Mouse (Mus musculus) heart, adult 2 months (tissue): ENCODE results near the gene Prdm16.

Experiments used
- CTCF ChIP-seq: fragments of 200-600 bp; IDR thresholded peaks from 2 replicates; pipeline ENCODE4 v1.8.1; 2022; ENCODE audit warnings: antibody characterized with exemption, mild to moderate bottlenecking, moderate library complexity
- EP300 ChIP-seq: fragments of 200-500 bp; IDR thresholded peaks from 2 replicates; pipeline ENCODE4 v1.6.1; 2011; ENCODE audit warnings: low read depth, low read length, control low read depth; ENCODE audit not compliant: insufficient read depth
- POLR2A ChIP-seq: fragments of 200-500 bp; IDR thresholded peaks from 2 replicates; pipeline ENCODE4 v1.6.1; 2011; ENCODE audit warnings: mild to moderate bottlenecking, low read depth, low read length, control low read depth; ENCODE audit not compliant: insufficient read depth

DNA sequence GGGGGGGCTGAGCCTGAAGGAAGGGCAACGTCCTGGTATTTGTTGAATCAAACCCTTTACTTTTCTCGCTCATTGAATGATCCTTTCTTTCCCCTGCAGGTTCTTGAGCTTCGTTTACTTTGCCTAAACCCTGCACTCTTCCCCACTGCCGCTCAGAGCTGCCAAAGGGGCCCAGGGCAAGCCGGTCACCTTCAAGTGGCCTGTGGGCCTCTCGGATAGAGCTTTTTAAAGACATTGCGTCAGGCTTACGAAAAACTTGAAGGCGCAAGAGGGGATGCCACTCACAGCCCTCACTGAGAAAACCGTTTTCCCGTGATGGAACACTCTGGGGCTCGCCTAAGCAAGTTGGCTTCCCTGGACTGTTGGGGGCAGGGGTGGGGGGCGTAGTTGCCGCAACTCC is 50.9 kb downstream of the Prdm16 start:
- no peak for TF ChIP-seq CTCF
- TF ChIP-seq POLR2A = no peak
- TF ChIP-seq EP300 = no peak
